Mouse (Mus musculus) CD8-positive naive resting alpha-beta T cell, adult 2 months (primary cell): Measurements from ENCODE around the gene Nlrp1a.

Experiments
- DNase-seq, 2 experiments: peaks; one replicate each; pipeline ENCODE4 v3.0.0; 2022; ENCODE audit warnings: low read depth in 2 of 2, low spot score in 2 of 2

Nlrp1a gene

GRCm38 (mm10) chr11:71144661-71145060, at the start of gene Nlrp1a:
TSS of gene Nlrp1a (minus strand) at chr11:71144704.
- no peak for DNase-seq

- no peak for DNase-seq
These were observed 25.1 kb upstream of the Nlrp1a start for GRCm38 (mm10) chr11:71169633-71170032.

GRCm38 (mm10) chr11:71164139-71164538, 19.6 kb upstream of the Nlrp1a start:
- no peak for DNase-seq

GRCm38 (mm10) chr11:71159439-71160136, 15.1 kb upstream of the Nlrp1a start:
- no peak for DNase-seq

- no peak for DNase-seq
These were observed 10.8 kb upstream of the Nlrp1a start for GRCm38 (mm10) chr11:71155272-71155671.

GRCm38 (mm10) chr11:71142031-71142430, 2.5 kb downstream of the Nlrp1a start:
- no peak for DNase-seq

GRCm38 (mm10) chr11:71107128-71107527, 37.4 kb downstream of the Nlrp1a start:
- no peak for DNase-seq

- no peak for DNase-seq
These were observed 38.1 kb downstream of the Nlrp1a start for GRCm38 (mm10) chr11:71106261-71107021.

GRCm38 (mm10) chr11:71103931-71104330, 40.6 kb downstream of the Nlrp1a start:
- DNase-seq, result no peak

- no peak for DNase-seq
These were observed 68.2 kb downstream of the Nlrp1a start for GRCm38 (mm10) chr11:71076342-71076741.

GRCm38 (mm10) chr11:71052554-71052953, 92.0 kb downstream of the Nlrp1a start:
- DNase-seq, result no peak
